Mouse (Mus musculus) liver, embryonic 14 days (tissue): ENCODE measurements around the gene Gsto1. TPM values are rescaled to one million over a fixed set of nuclear protein-coding genes. Genes with fewer than 3 reads are reported as not detected.

Experiments
- polyA plus RNA-seq: library from polyadenylated mRNA; depleted of rRNA; stranded (reverse); fragments of >200 nt; gene quantifications from 2 replicates; pipeline ENCODE4 v1.2.3, GENCODE M21; 2012; rRNA removed

The Gsto1 gene
- polyA plus RNA-seq, result 58.3 and 72.4 TPM in 2 replicates

DNA sequence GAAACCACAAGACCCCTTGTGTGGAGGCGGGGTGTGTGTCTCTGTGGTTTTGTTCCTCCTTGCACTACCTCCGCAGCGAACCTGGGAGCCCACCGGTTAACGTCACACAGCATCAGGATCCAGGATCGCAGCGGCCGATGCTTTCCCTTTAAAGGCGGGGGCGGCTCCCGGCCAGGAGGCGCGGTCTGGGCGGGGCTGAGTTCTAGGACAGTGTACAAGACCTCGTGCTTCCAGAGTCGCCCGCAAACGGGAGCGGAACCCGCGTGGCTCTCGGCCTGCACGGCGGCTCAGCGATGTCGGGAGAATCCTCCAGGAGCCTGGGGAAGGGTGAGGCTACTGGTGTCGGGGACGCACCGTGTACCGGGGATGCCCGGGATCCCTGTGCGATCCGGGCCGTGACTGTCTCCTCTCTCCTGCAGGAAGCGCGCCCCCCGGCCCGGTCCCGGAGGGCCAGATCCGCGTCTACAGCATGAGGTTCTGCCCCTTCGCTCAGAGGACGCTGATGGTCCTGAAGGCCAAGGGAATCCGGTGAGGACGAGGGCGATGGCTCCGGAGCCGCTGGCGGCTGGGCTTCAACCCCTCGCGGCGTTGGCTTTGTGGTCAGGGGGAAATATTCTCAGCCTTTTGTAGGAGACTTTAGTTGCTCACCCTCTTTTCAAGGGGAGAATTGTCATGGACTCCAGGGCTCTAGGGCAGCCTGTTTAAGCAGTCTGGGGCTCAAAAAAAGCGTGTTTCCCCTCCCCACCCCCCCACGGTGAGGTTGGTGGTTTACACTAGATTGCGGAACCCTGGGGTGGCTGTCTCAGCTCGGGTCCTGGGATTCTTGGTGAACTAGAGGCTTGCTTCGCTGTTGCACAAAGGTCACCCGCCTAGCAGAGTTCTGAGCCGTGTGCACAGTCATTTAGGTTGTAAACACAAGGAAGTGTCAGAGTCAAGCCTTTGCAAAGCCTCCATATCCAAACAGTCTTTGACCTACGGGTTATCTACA is at the start of gene Gsto1:
Gene Gsto1 (plus strand): TSS at position 175 of the 988 bp plus-strand sequence.

DNA sequence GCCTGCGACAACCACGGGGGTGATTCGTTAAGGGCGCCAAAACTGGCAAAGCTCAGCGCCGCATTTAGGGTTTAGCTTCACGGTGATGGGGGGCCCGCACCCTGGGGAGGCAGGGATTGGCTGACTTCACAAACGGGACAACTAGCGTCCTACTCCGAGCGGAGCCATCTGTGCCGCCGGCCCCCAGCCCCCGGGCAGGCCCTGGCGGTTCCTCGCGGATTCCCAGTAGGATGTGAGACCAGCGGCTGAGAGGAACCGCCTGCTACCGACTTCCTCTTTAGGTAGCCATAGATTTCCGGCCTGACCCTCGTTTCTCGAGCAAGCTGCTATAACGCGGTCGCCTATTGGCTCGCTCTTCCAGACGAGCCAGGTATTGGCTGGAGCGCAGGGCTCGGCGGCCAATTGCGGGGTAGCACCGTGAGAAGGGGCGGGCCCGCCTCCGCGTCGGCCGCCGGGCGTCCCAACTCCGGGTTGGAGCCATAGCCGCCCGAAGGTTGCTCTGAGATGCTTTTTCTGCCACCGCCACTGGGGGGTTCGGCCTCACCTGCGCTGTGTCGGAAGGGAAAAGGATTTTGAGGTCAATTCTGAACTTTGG is 10.7 kb downstream of the Gsto1 start, which contains the start of gene Gsto2:
Gene Gsto2 (plus strand): TSS at position 182 of the 595 bp plus-strand sequence.

Other genes with a start within 250 kb of the Gsto1 start
- 0.08 and 0.15 TPM in 2 replicates for gene Col17a1, start 162.9 kb upstream of the Gsto1 start, polyA plus RNA-seq
- 36.9 and 39.7 TPM in 2 replicates for gene Sfr1, start 123.3 kb upstream of the Gsto1 start, polyA plus RNA-seq
- 0.12 and 0.17 TPM in 2 replicates for gene Gsto2, start 10.6 kb downstream of the Gsto1 start, polyA plus RNA-seq
- gene Cfap43, start 64.3 kb downstream of the Gsto1 start, polyA plus RNA-seq, result 0.02 TPM in 1 of 2 replicates, not detected in the other
- 1.9 and 2.2 TPM in 2 replicates for gene Itprip, start 64.3 kb downstream of the Gsto1 start, polyA plus RNA-seq
- gene Cfap58, start 82.7 kb downstream of the Gsto1 start, polyA plus RNA-seq, result not detected in 2 replicates